Mouse (Mus musculus) heart, postnatal 25 days (tissue): ENCODE data around the gene Srrm3. TPM values are rescaled to one million over a fixed set of nuclear protein-coding genes. Genes with fewer than 3 reads are reported as not detected.
A peak's percentile ranks its signal among the peaks of the same experiment; 100 is the strongest.

Experiments
- DNase-seq: peaks from one replicate; pipeline ENCODE4 v3.0.0; 2022; ENCODE audit warnings: low spot score
- intact Hi-C: fragments of 180-260 bp; cut with DNase I; formaldehyde crosslinking; loops from one replicate; pipeline ENCODE4 v1.15.1; 2025
- total RNA-seq, 2 experiments: library from RNA; stranded (reverse); gene quantifications; 2 replicates each; pipeline ENCODE4 v1.2.3; 2021

Srrm3 gene
- total RNA-seq, 2 experiments from 2014 or later, result not detected

DNA sequence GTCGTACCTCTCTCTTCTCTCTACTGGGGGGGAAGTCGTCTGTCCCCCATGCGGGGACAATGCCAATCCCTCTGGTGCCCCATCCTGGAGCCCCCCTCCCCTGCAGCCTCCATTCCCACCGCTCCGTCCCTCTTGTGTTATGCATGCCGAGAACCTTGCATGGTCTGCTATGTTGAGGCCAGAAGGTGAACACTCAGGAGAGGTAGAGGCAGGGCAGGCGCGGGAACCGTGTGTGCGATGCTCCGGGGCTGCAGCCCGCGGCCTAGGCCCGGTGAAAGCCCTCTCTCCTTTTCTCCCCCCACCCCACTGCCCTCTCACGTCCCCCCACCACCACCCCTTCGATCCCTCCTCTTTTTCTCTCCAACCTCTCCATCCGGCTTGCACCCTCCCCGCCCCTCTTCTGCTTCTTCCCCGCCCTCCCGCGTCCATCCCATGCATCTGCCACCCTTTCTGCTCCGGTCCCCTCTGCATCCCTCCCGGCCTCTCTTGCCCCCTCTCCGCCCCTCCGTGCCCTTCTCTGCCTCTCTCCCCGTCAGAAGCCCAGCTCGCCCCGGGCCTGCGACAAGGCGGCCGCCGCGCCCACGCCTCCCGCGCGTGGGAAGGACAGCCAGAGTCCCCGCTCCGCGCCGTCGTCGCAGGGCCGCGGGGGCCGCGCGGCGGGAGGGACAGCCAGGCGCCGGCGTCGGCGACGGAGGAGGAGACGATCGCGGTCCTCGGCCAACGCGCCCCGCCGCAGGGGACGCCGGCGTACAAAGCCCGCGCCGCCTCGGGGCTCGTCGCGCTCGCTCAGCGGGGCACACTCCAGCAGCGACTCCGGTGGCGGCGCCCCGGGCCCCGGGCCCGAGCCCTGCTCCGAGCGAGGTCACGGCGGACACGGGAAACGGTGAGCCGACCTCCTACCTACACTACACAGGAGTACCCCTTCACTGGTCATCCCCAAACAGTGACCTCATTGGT lies 61.2 kb downstream of the Srrm3 start:
- DNase-seq, result no peak
- intact Hi-C loops, result no loop called here

DNA sequence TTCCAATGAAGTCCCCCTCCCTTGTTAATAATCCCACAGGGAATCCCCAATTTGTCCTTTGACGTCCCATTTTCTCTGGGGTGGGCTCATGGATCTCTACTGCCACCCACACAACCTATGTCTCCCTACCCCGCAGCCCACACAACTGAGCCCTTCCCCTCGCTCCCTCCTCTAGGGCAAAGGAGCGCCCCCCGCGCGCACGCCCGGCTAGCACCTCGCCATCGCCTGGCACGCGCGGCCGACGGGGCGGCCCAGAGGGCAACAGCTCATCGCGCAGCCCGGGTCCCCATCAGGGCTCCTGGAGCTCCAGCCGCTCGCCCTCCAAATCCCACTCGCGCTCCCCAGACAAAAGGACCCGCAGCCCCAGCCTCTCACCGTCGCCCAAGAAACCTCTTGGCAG lies 62.0 kb downstream of the Srrm3 start:
- intact Hi-C loops, result no loop called here
- no peak for DNase-seq

DNA sequence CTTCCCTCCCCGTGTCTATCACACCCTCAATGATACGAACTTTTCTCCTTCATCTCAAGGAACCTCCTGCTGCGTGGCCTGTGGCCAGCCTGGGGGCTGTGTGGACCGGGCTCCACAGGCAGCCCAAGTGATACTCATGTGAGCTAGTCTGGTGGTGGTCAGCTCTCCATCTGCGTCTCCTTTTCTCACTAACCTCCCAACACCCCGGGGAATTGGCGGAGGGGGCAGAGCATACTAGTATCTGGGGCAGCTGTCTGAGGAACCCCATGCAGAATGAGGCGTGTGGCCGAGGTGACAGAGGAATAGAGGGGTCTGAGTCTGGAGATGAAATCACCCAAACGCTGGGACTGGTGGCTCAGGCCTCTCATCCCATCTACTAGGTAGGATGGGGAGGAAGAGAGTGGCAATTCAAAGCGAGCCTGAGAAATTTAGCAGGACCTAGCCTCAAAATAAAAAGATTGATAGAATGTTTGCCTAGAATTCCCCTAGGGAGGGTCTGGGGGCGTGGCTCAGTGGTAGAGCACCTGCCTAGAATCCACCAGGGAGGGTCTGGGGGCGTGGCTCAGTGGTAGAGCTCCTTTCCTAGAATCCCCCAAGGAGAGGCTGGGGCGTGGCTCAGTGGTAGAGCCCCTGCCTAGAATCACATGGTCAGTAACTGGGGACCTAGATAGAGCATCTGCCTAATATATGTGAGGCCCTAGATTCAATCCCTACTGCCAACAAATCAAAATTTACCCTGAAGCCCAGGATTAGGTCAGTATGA lies 63.2 kb downstream of the Srrm3 start:
- no peak for DNase-seq
- intact Hi-C loops, result no loop called here

DNA sequence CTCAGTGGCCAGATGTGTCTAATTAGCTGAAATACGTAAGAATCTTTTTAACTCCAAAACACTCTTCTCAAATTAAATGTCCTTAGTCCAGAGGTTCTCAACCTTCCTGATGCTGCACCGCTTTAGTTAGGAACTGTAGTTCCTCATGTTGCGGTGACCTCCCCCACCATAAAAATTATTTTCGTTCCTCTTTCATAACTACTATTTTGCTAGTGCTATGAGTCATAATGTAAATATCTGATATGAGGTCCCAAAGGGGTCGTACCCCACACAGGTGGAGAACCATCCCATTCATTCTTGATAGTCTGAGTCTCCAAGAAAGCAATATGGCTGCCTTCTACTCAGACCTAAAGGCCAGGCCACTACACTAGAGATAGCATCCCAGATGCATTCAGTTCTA lies 63.8 kb downstream of the Srrm3 start:
- no peak for DNase-seq
- intact Hi-C loops, result no loop called here

DNA sequence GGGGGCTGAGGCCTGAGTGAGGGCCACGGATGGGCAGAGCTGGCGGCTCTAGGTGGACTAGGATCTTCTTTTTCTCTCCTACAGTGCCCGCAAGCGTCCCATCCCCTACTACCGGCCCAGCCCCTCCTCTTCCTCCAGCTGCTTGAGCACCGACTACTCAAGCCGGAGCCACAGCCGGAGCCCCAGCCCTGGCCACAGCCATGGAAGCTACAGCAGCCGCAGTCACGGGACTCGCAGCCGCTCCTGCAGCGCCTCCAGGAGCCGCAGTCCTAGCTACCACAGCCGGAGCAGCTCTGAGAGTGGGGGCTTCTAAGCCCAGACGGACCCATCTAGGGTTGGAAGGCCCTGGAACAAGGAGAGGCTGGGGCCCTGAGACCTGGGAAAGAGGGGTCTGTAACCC lies 66.3 kb downstream of the Srrm3 start:
- DNase-seq, result no peak
- intact Hi-C loops, result no loop called here

DNA sequence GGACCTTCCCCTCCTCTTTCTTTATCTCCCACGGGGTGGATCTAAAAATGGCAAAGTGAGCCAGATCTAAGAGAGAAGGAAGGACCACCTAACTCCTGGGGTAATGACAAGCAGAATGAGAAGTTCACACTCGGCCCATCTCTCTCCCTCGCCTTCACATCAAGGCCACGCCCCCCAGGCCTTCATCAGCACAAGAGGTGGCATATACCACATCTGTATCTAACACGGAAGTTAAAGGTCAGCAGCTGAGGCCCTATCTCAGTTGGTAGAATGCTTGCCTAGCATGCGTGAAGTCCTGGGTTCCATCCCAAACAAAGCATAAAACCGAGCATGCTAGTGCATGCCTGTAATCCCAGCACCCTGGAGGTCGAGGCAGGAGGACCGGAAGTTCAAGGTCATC lies 67.1 kb downstream of the Srrm3 start:
- intact Hi-C loops, result no loop called here
- no peak for DNase-seq

DNA sequence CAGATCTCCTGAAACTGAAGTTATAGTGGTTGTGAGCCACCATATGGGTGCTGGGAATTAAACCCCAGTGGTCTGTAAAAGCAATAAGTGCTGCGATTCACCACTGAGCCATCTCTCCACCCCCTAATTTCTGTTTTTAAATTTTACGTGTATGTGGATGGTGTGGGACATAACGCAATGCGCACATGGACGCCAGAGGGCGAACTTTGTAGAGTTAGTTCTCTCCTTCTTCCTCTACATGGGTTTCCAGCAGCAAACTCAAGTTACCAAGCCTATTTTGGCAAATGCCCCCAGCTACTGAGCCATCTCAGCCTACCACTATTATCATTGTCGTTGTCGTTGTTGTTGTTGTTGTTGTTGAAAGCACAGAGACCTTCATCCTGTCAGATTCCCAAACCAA lies 70.5 kb downstream of the Srrm3 start:
- intact Hi-C loops, result loop anchor here (5.0 kb wide), 1 partner anchor 185 kb away; no protein-coding TSS in a partner anchor
- DNase-seq, result peak; percentile 44

DNA sequence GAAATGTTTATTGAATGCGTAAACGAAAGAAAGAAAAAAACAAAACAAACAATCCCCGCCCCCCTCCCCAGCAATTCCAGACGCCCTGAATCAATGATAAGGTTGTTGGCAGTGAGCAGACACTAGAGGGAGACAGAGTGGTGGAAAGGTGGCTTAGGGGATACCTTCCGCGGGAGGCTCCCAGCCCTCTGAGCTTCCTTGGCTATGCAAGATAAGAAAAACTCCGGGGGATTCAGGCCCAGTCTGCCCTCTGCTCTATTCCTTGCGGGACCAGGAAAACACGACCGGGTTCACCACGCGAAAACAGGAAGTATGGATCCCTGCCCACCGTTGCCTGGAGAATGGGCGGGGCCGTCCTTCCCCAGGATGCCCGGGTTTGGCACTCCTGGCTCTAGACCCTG lies 71.1 kb downstream of the Srrm3 start:
- DNase-seq, result peak; percentile 52
- intact Hi-C loops, result loop anchor here (5.0 kb wide), 1 partner anchor 184 kb away; no protein-coding TSS in a partner anchor

DNA sequence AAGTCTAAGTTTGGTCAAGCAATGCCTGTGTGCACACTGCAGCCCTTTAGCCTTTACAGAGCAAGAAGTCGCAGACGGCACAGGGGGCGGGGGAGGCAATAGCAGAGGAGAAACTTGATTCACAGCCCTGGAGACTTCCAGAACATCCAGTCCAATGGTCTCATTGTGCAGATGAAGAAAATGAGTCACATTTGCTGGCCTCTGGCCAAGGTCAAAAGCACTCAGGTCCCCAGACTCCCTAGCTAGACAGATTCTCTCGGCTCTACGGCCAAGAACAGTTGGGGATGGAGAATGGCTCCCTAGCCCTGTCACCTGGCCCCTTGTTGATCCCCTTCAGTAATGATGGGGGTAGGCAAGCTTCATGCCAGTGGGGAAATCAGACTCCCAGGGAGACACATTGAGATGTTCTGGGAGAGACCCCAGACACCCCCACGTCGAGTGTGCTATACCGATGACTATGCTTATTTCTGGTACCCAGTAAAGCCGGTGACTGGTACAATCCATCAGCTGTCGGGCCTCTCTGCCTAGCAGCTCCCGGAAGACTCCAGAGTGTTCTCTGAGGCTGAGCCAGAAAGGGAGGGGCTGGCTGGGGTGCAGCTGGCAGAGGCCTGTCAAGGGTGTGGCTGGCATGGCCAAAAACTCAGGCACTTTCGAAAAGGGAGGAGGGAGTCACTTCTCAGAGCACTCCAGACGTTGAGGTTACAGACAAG lies 72.9 kb downstream of the Srrm3 start:
- DNase-seq, result peak; percentile 87
- intact Hi-C loops, result loop anchor here (5.0 kb wide), 1 partner anchor 183 kb away; no protein-coding TSS in a partner anchor

DNA sequence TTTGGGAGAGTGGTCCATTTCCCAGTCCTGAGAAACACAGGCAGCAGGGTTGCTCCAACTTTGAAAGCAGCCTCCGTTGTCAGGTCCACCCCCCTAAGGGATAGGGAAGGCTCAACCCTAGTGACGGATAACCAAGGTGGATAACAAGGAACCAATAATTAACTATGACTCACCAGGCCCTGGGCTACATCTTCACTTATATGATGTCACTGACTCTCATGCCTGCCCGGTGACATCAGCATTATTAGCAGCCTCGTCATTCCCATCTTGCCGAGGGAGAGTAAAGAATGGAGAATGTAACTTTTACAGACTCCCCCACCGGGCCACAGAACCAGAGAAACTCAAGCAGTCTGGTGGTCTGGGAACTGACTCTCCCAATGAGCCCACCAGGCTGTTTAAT lies 78.0 kb downstream of the Srrm3 start:
- intact Hi-C loops, result no loop called here
- no peak for DNase-seq

DNA sequence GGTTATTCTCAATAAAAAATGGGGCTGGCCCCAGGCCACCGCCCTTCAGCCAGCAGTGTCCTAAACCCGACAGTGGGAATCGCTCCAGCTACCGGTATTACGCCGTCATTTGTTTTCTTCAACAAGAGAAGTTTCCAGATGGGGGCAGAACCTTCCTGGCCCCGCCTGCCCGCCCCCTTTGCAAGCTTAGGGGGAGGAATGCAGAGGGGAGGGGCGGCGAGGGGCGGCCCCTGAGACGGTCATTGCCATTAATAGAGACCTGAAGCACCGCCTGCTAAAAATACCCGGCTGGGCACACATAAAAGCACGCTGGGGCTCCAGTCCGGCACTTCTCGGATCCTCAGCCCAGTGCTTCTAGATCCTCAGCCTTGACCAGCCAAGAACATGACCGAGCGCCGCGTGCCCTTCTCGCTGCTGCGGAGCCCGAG lies 81.0 kb downstream of the Srrm3 start, which contains the start of gene Hspb1:
TSS of gene Hspb1 (plus strand) at position 245 of the 428 bp plus-strand sequence.
- intact Hi-C loops, result no loop called here
- DNase-seq, result peak; percentile 94

DNA sequence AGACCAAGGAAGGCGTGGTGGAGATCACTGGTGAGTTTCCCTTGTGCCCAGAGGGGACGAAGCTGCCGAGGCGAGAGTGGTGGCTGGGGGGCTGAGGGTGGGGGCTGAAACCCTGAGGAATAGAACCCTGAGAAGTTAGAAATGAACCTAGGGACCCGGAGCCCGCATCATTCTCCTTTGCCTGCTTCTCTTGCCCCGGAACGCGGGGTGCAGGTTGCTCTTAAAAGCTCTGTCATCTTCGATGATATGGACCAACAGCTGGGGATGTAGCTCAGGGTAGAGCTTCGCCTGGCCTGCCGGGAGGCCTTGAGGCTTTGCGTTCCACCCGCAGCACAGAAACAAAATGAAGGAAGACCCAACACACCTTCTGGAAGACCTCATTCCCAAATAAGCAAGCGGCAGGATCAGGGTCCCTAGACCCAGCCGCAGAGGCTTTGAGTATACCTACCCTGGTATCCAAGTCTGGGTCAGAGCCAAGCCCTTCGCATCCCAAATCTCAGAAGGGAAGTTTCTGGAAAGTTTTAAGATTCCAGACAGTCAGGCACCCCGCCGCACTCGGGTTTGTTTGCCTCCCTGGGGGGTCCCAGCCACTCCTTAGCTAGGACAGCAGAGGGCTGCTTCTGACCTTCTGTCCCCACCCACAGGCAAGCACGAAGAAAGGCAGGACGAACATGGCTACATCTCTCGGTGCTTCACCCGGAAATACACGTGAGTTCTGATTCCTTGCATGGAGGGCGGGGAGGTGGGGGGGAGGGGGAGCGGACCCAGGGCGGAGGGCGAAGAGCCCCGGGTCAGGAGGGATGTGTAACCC lies 81.9 kb downstream of the Srrm3 start:
- DNase-seq, result no peak
- intact Hi-C loops, result no loop called here

DNA sequence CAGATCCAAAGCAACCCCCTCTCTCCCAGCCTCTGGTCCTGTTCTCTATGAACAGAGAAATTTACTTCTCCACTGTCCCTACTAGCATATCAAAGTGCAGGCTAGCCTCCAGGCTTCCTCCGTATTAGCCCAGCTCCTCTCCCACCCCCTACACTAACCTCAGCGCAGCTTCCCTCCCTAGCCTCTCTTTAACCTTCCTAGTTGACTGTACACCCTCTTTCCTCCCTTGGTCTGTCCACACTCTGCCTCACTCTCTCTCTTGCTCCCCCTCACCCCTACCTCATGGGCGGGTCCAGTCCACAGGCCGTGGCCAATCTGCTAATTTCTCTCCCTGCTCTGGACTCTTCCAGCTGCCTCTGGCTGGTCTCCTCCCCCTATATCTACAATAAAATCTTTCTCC lies 83.6 kb downstream of the Srrm3 start:
- intact Hi-C loops, result no loop called here
- DNase-seq, result no peak

DNA sequence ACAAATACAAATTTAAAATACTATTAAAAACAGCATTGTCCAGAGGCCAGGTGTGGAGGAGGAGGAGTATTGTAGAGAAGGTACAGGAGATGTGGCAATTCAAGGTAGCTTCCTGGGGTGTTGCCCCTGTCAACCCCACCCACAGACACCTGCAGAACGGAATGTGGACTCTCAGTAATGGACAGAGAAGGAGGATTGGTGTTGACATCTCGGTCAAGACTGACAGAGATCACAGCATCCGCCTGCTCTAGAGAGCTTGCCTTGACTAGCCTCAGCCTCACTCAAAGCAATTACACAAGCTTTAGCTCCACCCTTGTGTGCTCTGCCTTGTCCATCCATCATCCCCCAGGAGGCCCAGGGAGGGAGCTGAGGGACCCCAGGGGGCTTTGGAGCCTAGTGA lies 84.2 kb downstream of the Srrm3 start:
- DNase-seq, result no peak
- intact Hi-C loops, result no loop called here

DNA sequence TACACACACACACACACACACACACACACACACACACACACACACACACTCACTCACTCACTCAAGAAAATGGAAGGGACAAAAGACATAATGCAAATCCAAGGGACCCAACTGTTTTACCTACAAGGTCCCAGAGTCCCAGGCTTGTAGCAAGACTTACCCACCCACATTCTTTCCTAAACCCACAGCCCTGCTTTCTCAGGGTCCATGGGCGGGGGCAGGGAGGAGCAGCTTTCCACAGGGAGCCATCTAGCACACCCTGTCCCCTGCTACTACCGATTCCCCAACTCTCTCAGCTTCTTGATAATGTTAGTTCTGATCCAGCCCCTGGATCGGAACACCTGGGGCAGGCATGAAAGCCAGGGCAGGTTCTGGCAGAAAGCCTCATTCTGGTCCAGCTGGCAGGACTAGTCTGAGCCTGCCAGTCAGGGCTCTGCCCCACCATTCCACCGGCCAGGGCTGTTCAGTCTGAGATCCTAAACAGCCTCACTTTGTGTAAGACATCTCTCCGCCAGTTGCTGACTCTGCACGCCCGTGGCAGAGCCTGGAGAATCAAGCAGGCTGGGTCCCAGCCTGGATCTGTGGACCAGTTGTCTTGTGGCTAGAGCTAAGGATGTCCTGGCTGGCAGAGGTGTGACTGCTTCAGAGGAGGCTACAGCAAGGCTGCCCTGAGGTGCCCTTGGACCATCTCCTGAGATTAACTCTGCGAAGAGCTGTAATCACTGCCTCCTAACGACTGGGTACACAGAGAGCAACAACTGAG lies 86.1 kb downstream of the Srrm3 start:
- intact Hi-C loops, result no loop called here
- DNase-seq, result no peak

DNA sequence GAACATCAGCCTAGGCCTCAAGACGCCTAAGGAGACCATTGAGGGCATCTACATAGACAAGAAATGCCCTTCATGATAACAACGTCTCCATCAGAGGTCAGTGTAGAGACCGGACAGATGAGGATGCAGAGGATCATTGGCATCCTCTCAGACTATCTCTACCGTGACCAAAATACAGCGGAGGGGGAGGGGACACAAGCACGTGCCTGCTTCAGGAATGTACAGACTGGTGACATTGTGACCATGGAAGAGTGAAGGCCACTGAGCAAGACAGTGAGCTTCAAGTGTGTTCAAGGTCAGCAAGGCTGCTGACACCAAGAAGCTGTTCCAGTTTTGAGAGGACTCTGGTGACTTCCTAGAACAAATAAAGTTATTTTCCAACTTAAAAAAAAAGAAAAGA lies 88.3 kb downstream of the Srrm3 start:
- intact Hi-C loops, result loop anchor here (5.0 kb wide), 1 partner anchor 167 kb away; no protein-coding TSS in a partner anchor
- DNase-seq, result no peak

DNA sequence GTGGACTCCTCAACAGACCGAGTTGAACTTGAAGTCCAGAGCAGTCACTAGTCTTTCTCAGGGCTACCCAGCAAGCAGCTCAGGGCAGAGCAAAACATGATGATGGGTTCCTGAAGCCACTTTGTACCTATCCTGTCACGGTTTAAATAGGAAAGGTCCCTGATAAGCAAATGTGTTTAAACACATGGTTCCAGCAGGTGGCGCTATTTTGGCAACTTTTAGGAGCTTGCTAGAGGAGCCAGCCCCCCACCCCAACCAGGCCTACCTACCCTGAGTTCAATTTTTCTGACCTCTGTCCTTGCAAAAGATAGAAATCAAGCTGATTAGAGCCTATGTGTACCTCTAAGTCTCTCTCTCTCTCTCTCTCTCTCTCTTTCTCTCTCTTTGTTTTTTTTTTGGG lies 91.3 kb downstream of the Srrm3 start:
- DNase-seq, result no peak
- intact Hi-C loops, result loop anchor here (5.0 kb wide), 1 partner anchor 164 kb away; no protein-coding TSS in a partner anchor

DNA sequence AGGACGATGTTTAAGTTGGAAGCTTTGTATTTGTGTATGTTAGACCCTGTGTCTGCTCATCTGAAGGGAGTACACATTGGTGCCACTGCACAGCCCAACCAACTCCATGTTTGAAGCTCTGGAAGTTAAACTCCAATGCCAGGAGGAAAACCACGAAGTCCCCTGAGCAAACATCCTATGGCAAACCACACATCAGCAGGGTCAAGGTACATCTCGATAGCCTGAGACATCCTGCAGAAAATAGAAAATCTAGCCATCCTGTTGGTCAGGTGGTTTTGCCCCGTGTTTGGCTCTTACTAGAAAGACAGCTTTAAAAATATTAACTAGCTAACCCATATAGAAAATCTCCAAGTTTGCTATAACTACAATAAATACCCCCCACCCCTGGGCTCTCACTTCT lies 92.3 kb downstream of the Srrm3 start:
- DNase-seq, result no peak
- intact Hi-C loops, result loop anchor here (5.0 kb wide), 1 partner anchor 163 kb away; no protein-coding TSS in a partner anchor
